Mouse (Mus musculus) embryo, embryonic 11 days (tissue): Measurements from ENCODE around the gene Tchp.

Experiments used
- DNase-seq: peaks from one replicate; pipeline ENCODE4 v3.0.0-alpha.2; 2015

Tchp gene

DNA sequence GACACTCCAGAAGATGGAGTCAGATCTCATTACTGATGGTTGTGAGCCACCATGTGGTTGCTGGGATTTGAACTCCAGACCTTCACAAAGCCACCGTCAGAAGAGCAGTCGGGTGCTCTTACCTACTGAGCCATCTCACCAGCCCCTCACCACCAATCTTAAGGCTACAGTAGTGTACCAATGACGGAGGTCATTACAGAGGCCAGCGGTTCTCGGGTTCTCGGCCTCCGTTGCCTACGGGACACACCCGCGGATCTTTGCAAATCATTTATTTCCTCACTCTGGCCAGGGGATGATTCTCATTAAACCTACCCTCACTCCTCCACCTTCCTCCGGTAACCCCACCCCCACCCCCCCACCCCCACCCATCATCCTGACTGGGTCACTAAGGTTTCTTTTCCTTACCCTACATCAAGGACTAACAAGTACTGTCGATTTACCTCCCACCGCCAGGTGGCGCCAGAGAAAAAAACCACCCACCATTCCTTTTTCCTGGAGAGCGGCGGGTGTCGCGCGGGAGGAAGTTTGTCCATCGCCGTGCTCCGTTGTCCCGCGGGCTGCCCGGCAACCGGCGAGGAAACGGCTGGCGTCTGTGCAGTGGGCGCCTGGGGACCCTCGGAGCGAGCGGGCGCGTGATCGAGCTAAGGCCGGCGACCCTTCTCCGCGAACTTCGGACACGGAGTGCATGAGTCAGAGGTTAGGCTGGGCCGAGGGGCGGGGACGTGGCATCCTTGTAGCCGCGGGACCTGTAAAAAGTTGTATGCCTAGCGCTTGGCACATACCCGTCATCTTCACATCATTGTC, at the start of gene Tchp:
Tchp (plus strand) TSS at position 496 of the 804 bp plus-strand sequence.
- DNase-seq, result peak; percentile 94

DNA sequence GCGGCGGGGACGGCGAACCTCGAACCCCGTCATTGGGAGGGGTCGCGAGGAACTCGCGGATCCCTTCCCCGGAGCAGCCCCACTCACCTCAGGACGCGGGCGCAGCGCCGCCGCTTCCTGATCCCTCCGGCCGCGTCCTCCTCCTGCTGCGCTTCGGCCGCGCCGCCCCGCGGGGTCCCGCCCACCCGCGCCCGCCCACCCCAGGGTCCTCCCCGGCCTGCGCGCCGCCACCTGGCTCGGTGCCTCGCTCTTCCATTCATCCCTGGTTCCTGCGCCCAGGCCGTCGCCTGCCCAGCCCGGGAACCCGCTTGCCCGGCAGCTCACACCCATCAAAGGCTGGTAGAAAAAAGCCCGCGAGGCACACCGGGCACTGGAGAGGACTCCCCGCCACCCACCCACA, 49.3 kb upstream of the Tchp start, which contains the start of gene Trpv4:
Trpv4 (minus strand) TSS at position 167 of the 400 bp plus-strand sequence.
- DNase-seq, result peak; percentile 30

DNA sequence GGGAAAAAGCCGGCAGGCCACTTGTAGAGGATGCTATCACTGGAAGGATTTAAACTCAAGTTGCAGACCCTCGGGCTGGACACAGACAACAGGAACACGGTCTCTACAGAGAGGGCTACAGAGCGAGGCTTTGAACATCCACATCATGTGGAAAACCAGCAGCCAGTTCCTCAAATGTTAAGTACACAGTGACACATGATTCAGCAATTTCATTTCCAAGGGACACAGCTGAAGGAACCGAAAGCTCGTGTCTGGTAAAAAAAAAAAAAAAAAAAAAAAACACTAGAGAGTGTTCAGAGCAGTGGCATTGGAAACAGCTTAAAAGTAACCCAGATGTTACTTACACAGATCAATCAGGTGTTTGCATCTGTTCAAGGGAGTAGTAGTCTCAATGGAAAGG, 46.5 kb upstream of the Tchp start:
- DNase-seq, result no peak

DNA sequence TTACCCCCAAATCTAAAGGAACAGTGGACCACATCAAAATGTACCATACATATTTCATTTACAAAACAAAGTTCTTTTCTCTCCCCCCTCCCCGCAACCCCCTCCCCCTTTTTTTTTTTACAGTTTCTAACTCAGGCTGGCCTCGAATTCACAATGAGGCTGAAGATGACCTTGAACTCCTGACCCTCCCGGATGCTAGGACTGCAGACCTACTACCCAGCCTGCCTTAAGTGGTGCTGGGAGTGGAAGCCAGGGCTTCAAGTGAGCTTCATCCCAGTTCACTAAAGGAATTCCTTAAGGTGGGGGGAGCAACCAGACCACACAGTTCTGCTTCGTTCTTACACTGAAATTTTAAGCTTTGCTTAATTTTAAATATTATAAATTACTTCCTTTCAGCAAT, 43.4 kb upstream of the Tchp start:
- no peak for DNase-seq

DNA sequence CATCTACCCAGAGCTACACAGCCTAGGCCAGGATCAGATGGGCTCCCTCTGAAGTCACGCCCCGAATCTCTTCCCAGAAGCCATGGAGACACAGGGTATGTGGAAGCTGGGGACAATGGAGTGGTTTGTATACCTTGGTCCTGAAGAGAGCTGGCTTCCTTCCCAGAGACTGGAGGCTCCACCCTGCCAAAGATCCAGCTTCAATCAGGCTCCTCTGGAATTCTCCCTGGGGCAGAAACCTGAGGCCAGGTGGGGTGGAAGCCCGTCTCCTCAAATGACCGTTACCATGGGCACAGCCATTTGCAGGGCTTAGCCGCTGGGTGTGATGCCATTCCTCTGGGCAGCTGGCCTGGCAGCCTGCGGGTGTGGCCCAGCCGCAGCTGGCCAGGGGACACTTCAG, 42.8 kb upstream of the Tchp start:
- DNase-seq, result no peak

DNA sequence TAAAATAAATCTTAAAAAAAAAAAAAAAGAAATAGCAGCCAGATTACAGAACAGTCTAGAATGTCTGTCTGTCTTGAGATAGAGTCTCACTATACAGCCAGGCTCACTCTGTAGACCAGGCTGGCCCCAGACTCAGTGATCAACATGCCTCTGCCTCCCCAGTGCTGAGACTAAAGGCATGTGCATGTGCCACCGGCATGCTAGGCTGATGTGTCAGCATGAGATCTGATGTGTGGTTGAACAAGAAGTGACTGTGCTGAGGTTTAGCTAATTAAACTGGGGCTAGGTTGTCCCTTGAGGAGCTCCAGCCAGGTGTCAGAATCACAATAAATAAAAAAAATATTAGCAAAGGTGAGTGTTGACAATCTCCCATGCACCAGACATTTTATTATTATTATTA, 40.9 kb upstream of the Tchp start:
- no peak for DNase-seq

DNA sequence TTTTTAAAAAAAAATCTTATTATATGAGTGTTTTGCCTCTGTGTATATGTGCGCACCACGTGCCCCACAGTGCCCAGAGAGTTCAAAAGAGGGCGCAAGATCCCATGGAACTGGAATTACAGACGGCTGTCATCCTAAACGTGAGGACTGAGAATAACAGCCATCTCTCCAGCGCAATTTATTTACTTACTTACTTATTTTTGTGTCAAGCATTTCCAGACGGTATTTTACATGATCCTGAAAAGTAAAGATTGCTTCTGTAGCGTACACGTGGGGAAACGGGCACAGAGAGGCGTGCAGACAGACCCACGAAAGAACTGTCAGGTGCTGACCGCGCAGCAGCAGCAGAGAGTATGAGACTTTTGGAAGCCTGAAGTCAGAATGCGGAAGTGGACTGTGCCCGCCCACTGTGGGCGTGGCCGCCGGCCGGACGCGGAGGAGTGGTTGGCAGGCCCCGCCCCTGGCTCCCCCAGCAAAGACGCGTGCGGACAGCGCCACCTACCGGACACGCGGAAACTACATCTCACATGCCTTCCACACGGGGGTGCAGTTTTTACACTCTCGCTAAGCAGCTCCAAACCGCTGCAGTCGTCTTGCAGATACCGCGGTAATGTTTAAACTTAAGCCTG, 40.2 kb upstream of the Tchp start:
- DNase-seq, result peak; percentile 96

DNA sequence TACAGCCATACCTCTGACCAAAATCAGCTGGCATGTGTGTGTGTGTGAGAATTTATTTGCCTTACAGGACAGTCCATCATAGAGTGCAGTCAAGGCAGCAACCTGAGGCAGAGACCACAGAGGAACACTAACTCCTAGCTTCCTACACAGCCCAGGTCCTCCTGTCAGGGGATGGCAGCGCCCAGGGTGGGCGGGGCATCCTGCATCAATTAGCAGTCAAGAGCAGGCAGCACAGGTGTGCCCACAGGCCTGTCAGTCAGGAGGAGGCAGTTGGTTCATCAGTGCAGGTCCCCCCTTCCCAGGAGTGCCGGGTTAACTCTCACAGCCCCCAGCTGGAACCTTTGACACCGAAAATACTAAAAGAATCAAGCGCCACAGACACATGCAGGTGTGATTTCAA, 38.5 kb upstream of the Tchp start:
- DNase-seq, result no peak

DNA sequence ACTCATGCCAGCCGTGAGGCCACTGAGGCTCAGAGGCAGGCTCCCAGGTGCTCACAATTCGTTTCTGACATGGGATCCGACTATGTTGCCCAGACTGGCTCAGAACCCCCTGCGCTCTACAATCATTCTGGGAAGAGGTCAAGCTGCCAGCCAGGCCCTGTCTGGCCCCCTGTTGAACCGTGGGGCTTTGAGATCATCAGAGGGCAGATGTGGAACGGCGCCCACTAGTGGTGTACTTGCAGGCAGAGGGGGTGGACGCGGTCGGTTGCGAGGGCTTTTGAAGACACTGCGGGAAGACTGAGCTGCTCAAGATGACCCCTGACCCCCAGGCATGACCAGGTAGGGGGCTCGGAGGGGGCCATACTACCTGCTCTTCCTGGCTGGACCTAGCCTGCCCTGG, 34.4 kb upstream of the Tchp start:
- no peak for DNase-seq

DNA sequence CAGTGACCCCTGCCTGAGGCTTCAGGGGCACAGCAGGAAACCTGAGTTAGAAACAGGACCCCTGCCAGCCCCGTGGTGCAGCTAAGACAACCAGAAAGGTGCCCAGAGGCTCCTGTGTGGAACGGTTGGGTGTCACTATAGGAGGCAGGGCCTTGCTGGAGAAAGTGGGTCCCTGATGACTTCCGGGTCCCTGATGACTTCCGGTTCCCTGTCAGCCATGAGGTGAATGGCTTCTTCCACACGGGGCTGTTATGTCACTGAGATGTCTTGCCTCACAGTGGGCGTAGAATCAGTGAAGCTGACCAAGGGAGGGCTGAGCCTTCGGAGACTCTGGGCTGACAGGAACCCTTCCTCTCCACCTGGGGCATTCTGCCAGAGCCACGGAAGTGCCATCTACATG, 33.0 kb upstream of the Tchp start:
- DNase-seq, result no peak

DNA sequence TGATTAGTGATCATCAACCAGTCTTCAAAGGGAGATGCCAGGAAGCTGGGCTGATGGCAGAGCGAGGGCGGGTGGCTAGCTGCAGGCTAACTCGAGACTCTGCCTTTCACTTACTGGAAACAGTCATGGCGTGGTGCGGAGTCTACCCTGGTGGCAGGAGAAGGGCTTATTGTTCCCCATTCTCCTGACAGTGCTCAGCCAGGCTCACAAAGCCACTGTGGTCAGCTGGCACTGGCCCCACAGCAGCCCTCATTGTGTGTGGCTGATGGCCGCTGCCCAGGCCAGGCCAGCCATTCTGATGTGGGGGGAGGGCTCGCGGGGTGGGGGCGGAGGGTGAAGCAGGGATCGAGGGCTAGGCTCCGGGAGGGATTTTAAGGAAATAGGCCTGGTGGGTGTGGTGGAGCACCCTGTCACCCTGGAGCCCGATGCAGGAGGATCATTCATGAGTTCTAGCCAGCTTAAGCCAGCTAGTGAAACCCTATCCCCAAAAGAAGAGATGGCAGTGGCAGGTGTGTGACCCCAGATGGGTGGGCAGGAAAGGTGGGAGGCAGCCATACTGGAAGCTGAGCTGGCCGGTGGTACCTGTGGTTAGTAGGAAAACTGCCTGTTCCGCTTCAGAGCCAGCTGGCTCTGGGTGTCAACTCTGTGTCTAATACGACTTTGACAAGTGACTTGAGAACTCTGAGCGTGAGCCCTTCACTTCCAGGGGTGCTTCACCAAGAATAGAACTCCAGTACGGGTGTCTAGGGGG, 27.5 kb upstream of the Tchp start:
- no peak for DNase-seq

DNA sequence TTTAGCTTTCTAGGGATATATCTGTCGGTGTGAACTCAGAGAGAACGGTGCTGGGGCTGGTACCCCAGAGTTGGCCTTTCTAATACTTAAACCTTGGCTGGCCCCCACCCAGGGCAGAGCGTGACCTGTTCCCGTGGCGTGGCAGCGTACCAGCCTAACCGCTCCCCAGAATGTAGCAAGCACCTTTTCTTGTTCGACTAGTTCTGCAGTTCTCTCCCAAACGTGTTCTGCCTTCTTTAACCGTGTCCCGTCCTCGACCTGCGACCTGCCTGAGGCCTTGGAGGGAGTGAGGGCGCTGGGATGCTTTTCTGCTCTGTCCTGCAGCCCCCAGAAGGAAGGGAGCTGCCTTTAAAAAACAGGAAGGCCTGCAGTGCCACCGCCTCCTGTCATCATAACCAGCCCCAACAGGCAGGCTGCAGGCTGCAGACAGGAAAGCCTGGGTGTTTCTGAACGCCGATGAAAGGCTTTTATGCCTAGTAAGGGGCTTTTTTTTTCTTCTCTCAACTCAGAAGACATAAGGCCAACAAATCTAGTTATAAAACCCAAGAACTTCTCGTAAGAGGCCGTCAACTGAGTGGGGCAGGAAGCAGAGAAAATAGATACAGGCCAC, 26.8 kb upstream of the Tchp start:
- no peak for DNase-seq

DNA sequence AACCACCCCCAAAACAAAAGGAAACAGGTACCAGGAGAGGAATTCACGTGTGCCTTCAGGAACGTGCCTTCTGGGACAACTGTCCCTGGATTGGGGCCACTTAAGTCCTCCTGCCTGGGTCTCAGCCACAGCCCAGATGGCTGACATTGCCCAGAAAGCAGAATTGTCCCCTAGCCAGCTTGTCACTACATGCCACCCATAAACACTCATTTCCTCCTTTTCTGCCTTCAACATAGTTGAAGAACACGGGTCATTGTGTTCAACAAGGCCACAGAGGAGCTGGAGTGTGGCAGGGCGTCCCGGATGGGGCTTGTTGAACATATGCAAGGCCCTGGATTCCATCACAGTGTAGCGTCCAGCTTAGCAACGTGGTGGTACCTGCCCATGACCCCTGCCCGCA, 25.8 kb upstream of the Tchp start:
- DNase-seq, result no peak

DNA sequence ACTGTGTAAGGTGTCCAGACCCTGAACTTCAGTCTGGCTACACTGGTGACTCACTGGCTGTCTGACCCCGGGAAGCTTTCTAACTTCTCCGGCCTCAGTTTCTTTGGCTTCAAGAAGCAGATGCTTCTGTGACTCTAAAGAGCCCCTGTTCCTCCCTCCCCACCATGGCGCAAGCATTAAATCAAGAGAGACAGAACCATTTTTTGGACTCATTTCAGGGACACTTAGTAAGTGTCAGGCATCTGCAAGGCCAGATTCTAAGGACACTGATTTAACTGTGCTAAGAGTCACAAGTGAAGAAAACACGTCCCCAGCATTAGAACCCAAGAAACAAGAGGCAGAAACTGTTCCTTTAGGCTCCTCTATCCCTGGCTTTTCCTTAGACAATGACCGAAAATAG, 21.6 kb upstream of the Tchp start:
- DNase-seq, result no peak

DNA sequence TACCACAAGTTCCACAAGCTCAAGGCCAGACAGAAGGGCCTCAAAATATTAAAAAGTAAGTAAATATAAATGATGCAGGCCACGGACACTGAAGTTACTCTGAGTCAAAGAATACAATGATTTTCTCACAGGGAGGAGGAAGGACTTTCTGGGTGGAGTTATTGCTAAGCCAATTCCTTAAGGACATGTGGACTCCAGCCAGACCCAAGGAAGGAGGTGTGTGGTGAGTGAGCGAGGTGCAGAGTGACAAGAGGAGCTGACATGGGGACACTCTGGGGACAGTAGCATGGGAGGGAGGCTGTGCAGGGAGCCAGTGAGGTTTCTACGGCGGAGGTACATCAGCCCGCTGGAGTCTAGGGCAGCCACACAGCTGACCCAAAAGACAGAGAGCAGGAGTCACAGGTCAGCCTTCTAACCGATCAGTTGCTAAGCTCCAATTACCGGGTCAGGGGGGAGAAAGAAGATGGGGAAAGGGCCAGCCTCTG, 20.8 kb upstream of the Tchp start:
- no peak for DNase-seq

DNA sequence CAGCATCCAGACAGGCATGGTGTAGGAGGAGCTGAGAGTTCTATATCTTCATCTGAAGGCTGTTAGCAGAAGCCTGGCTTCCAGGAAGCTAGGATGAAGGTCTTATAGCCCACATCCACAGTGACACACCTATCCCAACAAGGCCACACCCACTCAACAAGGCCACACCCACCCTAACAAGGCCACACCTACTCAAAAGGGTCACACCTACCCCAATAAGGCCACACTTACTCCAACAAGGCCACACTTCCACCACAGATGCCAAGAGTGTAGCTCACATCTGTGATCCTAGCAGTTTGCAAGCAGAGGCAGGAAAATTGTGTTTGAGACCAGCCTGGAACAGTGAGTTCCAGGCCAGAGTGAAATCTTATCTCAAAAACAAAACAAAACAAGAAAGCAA, 19.7 kb upstream of the Tchp start:
- DNase-seq, result no peak

DNA sequence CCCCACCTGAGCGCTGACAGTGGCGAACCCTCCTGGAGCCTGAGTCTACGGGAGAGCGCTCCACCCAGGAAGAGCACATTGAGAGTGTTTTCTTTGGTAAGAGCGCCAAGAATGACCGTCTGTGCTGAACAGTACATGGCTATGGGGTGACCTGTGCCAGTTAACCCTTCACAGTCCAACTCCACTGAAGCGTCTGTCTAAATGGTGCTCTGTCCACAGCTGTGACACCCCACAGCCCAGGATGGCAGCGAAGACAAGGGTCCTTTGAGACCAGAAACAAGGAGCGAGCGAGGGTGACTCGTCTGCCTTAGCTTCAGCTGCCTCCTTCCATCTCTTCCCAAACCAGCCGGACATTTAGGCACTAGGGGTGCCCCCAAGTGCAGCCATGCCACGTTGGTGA, 18.9 kb upstream of the Tchp start:
- DNase-seq, result no peak

DNA sequence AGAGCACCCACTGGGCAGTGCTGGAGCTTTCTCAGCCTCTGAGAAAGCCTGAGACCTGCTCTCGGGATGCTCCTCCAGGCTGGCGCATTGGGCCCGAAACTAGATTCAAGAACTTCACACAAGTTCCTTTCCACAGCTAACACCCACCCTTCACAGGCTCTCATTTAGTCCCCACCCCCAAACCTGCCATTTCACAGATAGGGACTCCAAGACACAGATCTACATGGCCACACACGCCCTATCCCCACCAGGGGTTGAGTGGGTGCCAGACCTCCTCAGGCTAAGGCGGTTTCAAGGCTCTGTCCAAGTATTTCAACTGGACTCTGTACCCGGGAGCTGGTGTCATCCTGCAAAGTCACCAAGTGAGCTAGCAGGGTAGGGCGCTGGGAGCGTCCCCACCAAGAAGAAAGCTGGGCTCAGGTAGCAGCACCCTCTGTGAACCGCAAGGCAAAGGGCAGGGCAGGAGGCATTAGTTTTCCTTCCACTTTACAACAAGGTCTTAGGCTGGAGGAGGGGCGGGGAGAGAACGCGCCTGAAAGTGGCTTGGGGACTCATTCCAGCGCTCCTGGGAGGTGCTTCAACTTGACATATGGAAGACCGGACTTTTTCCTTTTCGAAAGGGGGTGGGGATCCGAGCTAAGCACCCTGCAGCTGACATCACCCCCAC, 17.7 kb upstream of the Tchp start:
- peak; percentile 40 for DNase-seq

DNA sequence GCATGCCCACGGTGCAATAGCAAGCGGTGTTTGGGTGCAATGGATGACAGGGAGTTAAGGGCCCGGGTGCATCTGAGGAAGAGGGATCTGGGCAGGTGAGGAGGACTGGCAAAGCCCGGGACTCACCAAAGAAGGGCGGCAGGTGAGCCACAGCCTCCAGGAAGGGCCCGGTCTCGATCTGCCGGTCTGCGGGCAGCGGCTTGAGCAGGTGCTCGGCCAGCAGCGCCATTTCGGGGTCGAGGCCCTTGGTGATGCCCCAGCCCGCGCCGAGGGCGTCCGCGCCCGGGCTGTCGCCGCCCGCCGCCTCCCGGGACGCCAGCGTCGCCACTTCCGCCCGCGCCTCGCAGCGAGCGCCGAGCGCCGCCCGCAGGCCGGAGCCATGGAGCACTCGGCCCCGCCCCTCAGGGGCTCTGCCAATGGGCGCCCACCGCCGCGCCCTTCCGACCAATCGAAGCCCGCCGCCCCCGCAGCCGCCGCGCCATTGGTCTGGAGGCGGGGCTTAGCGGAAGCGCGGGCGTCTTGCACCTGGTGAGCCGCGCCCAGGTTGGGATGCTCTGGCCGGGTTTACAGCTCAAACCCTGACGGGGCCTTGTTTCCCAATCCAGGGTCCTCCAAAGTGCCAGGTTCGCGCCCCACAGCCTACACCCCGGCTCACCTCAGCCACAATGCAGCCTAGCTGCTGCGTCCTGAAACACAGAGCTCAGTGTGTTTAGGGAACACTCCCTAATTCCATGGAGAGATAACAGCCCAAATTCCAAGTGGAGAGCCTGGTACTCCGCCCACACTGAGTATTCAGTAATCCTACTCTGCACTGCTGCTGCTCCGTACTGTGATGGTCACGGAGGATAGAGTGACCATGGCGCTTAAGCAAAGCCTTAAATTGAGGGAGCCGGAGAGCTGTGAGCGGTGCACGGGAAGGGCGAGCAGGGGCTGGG, 16.7 kb upstream of the Tchp start, which contains the start of gene Gltp:
Gltp (minus strand) TSS at position 352 of the 935 bp plus-strand sequence.
- peak; percentile 98 for DNase-seq

DNA sequence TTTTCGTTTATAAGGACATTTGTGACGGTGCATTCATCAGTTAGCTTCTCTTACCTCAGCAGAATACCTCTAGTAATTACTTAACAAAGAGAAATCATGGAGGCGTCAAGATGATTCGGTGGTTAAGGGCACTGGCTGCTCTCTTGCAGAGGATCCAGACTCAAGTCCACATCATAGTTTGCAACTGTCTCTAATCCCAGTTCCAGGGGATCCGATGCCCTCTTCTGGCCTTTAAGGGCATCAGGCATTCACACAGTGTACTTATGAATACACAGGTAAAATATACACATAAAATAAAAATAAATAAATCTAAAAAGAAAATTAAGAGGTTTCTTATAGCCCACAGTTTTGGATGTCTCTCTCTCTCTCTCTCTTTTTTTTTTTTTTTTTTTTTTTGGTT, 11.8 kb upstream of the Tchp start:
- no peak for DNase-seq

DNA sequence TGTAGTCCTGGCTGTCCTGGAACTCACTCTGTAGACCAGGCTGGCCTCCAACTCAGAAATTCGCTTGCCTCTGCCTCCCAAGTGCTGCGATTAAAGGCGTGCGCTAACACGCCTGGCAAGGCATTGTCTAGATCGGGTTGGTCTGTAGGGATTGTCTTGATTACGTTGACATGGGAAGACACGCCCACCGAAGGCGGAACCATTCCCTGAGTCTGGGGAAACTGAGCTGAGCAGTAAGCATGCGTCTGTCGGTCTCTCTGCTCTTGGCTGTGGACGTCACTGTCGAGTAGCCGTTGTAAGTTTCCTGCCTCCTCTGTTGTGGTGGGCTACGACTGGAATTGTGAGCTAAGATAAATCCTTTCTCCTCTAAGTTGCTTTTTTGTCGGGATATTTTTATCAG, 10.6 kb upstream of the Tchp start:
- no peak for DNase-seq
